Mouse (Mus musculus): Measurements from ENCODE around the gene Sec24b.

DNA sequence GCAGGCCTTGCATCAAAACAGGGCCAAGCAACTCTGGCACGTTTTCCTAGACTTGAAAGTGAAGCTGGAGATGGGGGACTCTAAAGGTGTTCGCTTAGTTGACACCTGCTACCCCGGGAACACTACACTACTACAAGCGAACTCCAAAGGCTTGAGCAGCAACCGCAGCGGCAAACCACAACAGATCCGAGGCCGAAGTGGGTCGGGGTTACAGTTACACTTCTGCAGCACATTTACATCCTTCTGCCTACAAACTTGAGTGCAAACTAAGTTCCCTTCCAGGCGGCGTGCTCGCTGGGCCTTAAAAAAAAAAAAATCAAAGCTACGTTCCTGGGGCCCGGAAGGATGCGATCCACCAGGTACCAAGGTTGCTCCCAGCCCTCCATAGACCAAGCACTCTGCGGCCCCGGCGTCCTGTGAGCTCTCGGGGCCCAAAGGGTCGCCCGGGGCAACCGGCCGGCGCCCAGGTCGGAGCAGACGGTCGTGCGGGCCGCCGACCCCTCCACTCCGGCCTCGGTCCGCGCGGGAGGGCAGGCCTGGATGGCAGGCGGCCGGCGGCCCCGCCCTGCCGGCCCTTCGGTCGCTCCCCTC, 1.5 kb downstream of the Sec24b start:
- TF ChIP-seq CTCF (IDR thresholded peaks at IDR 0.05) = no peak
- no peak for TF ChIP-seq EP300 (IDR thresholded peaks at IDR 0.05; ENCODE audit: insufficient read depth, low read depth, low read length)

Data from heart, adult 2 months (tissue).